Mouse (Mus musculus) MEL (cell line): ENCODE results near the gene Tprg. TPM values are rescaled to one million over a fixed set of nuclear protein-coding genes. Genes with fewer than 3 reads are reported as not detected.
A peak's percentile ranks its signal among the peaks of the same experiment; 100 is the strongest.

Experiments
- DNase-seq: peaks from one replicate; pipeline ENCODE4 v3.0.0; 2011; ENCODE audit warnings: low read depth, low spot score
- H3K27ac ChIP-seq: 2 replicates; pipeline ENCODE4 v1.5.1; 2012; ENCODE audit warnings: low read depth, mild to moderate bottlenecking, control low read depth, low read length, moderate library complexity; ENCODE audit not compliant: control insufficient read depth
- H3K27me3 ChIP-seq, 2 experiments: fragments of 150-350 bp in 1 of 2; sonication (generic) in 1 of 2; 2 replicates each; pipeline ENCODE4 v1.6.1; 2012; ENCODE audit warnings: low read length in 2 of 2, mild to moderate bottlenecking in 2 of 2, improper control_type of control experiment in 1 of 2, moderate library complexity in 1 of 2; ENCODE audit not compliant: insufficient read depth in 2 of 2, control insufficient read depth in 1 of 2
- H3K36me3 ChIP-seq, 2 experiments: 2 replicates each; pipeline ENCODE4 v1.6.1; 2012 to 2014; ENCODE audit warnings: low read length in 2 of 2, improper control_type of control experiment in 1 of 2, inconsistent platforms in 1 of 2, mild to moderate bottlenecking in 1 of 2; ENCODE audit not compliant: insufficient read depth in 2 of 2, control insufficient read depth in 1 of 2
- H3K4me1 ChIP-seq, 2 experiments: fragments of 150-350 bp in 1 of 2; sonication (generic) in 1 of 2; 2 replicates each; pipeline ENCODE4 v1.6.1; 2012; ENCODE audit warnings: low read length in 2 of 2, improper control_type of control experiment in 1 of 2, mild to moderate bottlenecking in 1 of 2; ENCODE audit not compliant: insufficient read depth in 2 of 2, control insufficient read depth in 1 of 2
- H3K4me3 ChIP-seq, 2 experiments: fragments of 150-350 bp in 1 of 2; sonication (generic) in 1 of 2; 2 replicates each; pipeline ENCODE4 v1.5.1; 2012; ENCODE audit warnings: low read depth in 2 of 2, low read length in 2 of 2, mild to moderate bottlenecking in 2 of 2, moderate library complexity in 2 of 2, control low read depth in 1 of 2, improper control_type of control experiment in 1 of 2; ENCODE audit not compliant: control insufficient read depth in 1 of 2, insufficient read depth in 1 of 2
- H3K79me2 ChIP-seq: 2 replicates; pipeline ENCODE4 v1.6.1; 2012; ENCODE audit warnings: mild to moderate bottlenecking, low read length, moderate library complexity; ENCODE audit not compliant: control insufficient read depth, poor library complexity, insufficient read depth
- H3K9ac ChIP-seq: 2 replicates; pipeline ENCODE4 v1.6.1; 2012; ENCODE audit warnings: low read depth, mild to moderate bottlenecking, control low read depth, low read length, moderate library complexity; ENCODE audit not compliant: control insufficient read depth, poor library complexity, severe bottlenecking
- H3K9me3 ChIP-seq: fragments of 150-350 bp; sonication (generic); replicated peaks from 2 replicates; pipeline ENCODE4 v1.6.1; 2012; ENCODE audit warnings: mild to moderate bottlenecking, low read length, improper control_type of control experiment, moderate library complexity; ENCODE audit not compliant: insufficient read depth
- CTCF ChIP-seq, 3 experiments: IDR thresholded peaks in 2 of 3; conservative IDR thresholded peaks in 1 of 3; 2 replicates each; pipeline ENCODE4 v1.5.1; 2011 to 2012; ENCODE audit warnings: low read length in 3 of 3, low read depth in 2 of 3, mild to moderate bottlenecking in 2 of 3, improper control_type of control experiment in 1 of 3, inconsistent platforms in 1 of 3, mixed read lengths in 1 of 3, moderate library complexity in 1 of 3; ENCODE audit not compliant: control insufficient read depth in 1 of 3, insufficient read depth in 1 of 3, poor library complexity in 1 of 3, severe bottlenecking in 1 of 3
- E2F4 ChIP-seq: IDR thresholded peaks from 2 replicates; pipeline ENCODE4 v1.6.1; 2011; ENCODE audit warnings: low read depth, low read length, improper control_type of control experiment, borderline replicate concordance
- ETS1 ChIP-seq: IDR thresholded peaks from 2 replicates; pipeline ENCODE4 v1.6.1; 2012; ENCODE audit warnings: low read depth, mild to moderate bottlenecking, inconsistent platforms, low read length, improper control_type of control experiment, moderate library complexity
- GABPA ChIP-seq: IDR thresholded peaks from 2 replicates; pipeline ENCODE4 v1.6.1; 2012; ENCODE audit warnings: low read depth, mild to moderate bottlenecking, inconsistent platforms, low read length, improper control_type of control experiment, moderate library complexity
- HCFC1 ChIP-seq: IDR thresholded peaks from 2 replicates; pipeline ENCODE4 v1.6.1; 2012; ENCODE audit warnings: low read depth, mild to moderate bottlenecking, inconsistent platforms, low read length, improper control_type of control experiment, moderate library complexity
- MAFK ChIP-seq: IDR thresholded peaks from 2 replicates; pipeline ENCODE4 v1.6.1; 2011; ENCODE audit warnings: low read depth, mild to moderate bottlenecking, low read length, improper control_type of control experiment, borderline replicate concordance
- MXI1 ChIP-seq: IDR thresholded peaks from 2 replicates; pipeline ENCODE4 v1.6.1; 2011; ENCODE audit warnings: mild to moderate bottlenecking, low read depth, low read length, improper control_type of control experiment
- MYB ChIP-seq: IDR thresholded peaks from 2 replicates; pipeline ENCODE4 v1.6.1; 2011; ENCODE audit warnings: mild to moderate bottlenecking, low read depth, low read length, improper control_type of control experiment
- NELFE ChIP-seq: IDR thresholded peaks from 2 replicates; pipeline ENCODE4 v1.6.1; 2011; ENCODE audit warnings: low read depth, low read length, improper control_type of control experiment
- NRF1 ChIP-seq: IDR thresholded peaks from 2 replicates; pipeline ENCODE4 v1.6.1; 2014; ENCODE audit warnings: low read depth, mild to moderate bottlenecking, inconsistent platforms, low read length, improper control_type of control experiment, moderate library complexity; ENCODE audit not compliant: poor library complexity, insufficient read depth, severe bottlenecking
- POLR2AphosphoS2 ChIP-seq: IDR thresholded peaks from 2 replicates; pipeline ENCODE4 v1.6.1; 2011; ENCODE audit warnings: low read length, improper control_type of control experiment
- POLR2AphosphoS5 ChIP-seq: IDR thresholded peaks from 2 replicates; pipeline ENCODE4 v1.6.1; 2012; ENCODE audit warnings: low read depth, borderline replicate concordance, mild to moderate bottlenecking, inconsistent platforms, low read length, moderate library complexity, mixed read lengths
- RAD21 ChIP-seq: IDR thresholded peaks from 2 replicates; pipeline ENCODE4 v1.6.1; 2011; ENCODE audit warnings: mild to moderate bottlenecking, low read depth, low read length, improper control_type of control experiment
- RCOR1 ChIP-seq: IDR thresholded peaks from 2 replicates; pipeline ENCODE4 v1.6.1; 2012; ENCODE audit warnings: low read depth, mild to moderate bottlenecking, inconsistent platforms, low read length, improper control_type of control experiment
- SIN3A ChIP-seq: IDR thresholded peaks from 2 replicates; pipeline ENCODE4 v1.6.1; 2012; ENCODE audit warnings: low read length, improper control_type of control experiment, inconsistent platforms
- SMC3 ChIP-seq: IDR thresholded peaks from 2 replicates; pipeline ENCODE4 v1.6.1; 2011; ENCODE audit warnings: low read depth, low read length, improper control_type of control experiment
- TAL1 ChIP-seq: IDR thresholded peaks from 2 replicates; pipeline ENCODE4 v1.6.1; 2012; ENCODE audit warnings: mild to moderate bottlenecking, inconsistent platforms, low read length, moderate library complexity, mixed read lengths
- TBP ChIP-seq: IDR thresholded peaks from 2 replicates; pipeline ENCODE4 v1.8.0; 2011; ENCODE audit warnings: low read depth, low read length, improper control_type of control experiment
- TCF12 ChIP-seq: IDR thresholded peaks from 2 replicates; pipeline ENCODE4 v1.6.1; 2014; ENCODE audit warnings: low read depth, mild to moderate bottlenecking, inconsistent platforms, low read length, improper control_type of control experiment, moderate library complexity
- UBTF ChIP-seq: IDR thresholded peaks from 2 replicates; pipeline ENCODE4 v1.6.1; 2012; ENCODE audit warnings: low read depth, mild to moderate bottlenecking, inconsistent platforms, low read length, improper control_type of control experiment, moderate library complexity, borderline replicate concordance; ENCODE audit not compliant: insufficient read depth
- USF2 ChIP-seq, 2 experiments: IDR thresholded peaks; 2 replicates each; pipeline ENCODE4 v1.6.1; 2011 to 2012; ENCODE audit warnings: improper control_type of control experiment in 2 of 2, low read length in 2 of 2, borderline replicate concordance in 1 of 2, inconsistent platforms in 1 of 2, low read depth in 1 of 2, mild to moderate bottlenecking in 1 of 2; ENCODE audit not compliant: insufficient read depth in 1 of 2
- ZC3H11A ChIP-seq: IDR thresholded peaks from 2 replicates; pipeline ENCODE4 v1.6.1; 2012; ENCODE audit warnings: low read depth, mild to moderate bottlenecking, inconsistent platforms, low read length, improper control_type of control experiment
- ZKSCAN1 ChIP-seq: IDR thresholded peaks from 2 replicates; pipeline ENCODE4 v1.6.1; 2012; ENCODE audit warnings: low read depth, mild to moderate bottlenecking, inconsistent platforms, low read length, improper control_type of control experiment, moderate library complexity
- ZMIZ1 ChIP-seq: IDR thresholded peaks from 2 replicates; pipeline ENCODE4 v1.6.1; 2012; ENCODE audit warnings: low read depth, mild to moderate bottlenecking, inconsistent platforms, low read length, improper control_type of control experiment, moderate library complexity
- ZNF384 ChIP-seq: IDR thresholded peaks from 2 replicates; pipeline ENCODE4 v1.6.1; 2012; ENCODE audit warnings: low read depth, mild to moderate bottlenecking, inconsistent platforms, low read length, improper control_type of control experiment
- polyA plus RNA-seq, 2 experiments: library from polyadenylated mRNA; stranded (reverse) in 1 of 2; unstranded in 1 of 2; fragments of >175 nt in 1 of 2; fragments of >200 nt in 1 of 2; gene quantifications; 2 replicates each; pipeline versions ENCODE4 v1.2.1 to v1.2.4; 2012; ENCODE audit warnings: low replicate concordance in 2 of 2, low read depth in 1 of 2; ENCODE audit not compliant: insufficient read length in 2 of 2, insufficient read depth in 1 of 2, missing spikeins in 1 of 2
- total RNA-seq: library from RNA; depleted of rRNA; stranded (reverse); fragments of 300-350 nt; gene quantifications from 2 replicates; pipeline ENCODE4 v1.2.3, GENCODE M21; 2012

Tprg gene
- total and polyA plus RNA-seq, 3 experiments, result not detected

DNA sequence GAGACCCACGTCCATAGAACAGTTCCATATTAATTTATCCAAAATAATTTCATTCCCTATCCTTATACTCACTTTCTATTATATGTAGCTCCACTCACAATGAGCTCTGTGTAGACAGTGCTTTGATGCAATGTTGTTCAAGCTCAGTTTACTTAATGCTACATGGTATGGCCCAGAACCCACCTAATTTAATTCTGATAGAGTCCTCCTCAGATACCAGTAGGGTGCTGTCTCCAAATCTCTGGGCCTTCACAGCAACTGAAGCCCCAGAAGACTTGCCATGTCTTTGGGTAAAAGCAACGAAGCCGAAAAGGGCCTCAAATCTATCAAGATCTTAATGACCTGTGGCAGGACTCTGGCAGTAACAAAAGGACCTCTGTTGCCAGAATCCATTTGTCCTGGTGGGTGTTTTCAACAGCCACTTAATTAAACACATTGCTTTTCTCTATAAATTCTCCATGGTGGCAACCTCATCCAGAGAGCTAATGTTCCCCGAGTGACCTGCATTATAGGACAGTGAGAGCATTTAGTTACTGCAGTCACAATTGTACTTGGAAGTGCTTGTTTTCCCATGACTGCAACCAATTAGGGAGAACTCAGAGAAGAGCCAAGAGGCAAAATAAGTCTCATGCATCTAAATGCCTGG lies 48.6 kb downstream of the Tprg start:
- no peaks in the 10 kb centered on the region for H3K27me3 ChIP-seq
- H3K4me1 ChIP-seq, result no peaks in the 10 kb centered on the region
- no peak for TF ChIP-seq ZKSCAN1
- TF ChIP-seq UBTF, result no peak
- no peak for TF ChIP-seq MYB
- no peaks in the 10 kb centered on the region for H3K79me2 ChIP-seq
- H3K9ac ChIP-seq, result no peak overlapping the region
- H3K36me3 ChIP-seq, result no peaks in the 10 kb centered on the region
- H3K9me3 ChIP-seq, result no peaks in the 10 kb centered on the region
- no peak for DNase-seq
- no peak overlapping the region for H3K4me3 ChIP-seq
- H3K27ac ChIP-seq, result no peak overlapping the region

DNA sequence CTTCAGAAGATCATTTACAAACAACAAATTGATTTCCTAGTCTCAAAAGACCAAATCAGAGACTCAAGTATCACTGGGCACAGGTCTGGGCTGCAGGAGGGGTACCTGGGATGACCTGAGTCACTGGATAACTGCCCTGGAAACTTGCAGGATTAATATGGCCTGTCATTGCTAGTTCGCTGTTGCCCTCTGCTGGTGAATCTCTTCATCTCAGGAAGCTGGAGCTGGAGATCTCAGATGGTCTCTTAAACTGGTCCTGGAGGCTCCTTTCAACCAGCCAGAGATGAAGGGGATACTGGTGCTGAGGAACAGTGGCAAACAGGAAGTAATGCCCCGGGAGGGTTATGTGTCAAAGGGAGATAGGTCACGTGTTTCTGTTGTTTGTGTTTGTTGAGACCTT lies 63.0 kb downstream of the Tprg start:
- H3K4me3 ChIP-seq, result no peak overlapping the region
- H3K27ac ChIP-seq, result no peak overlapping the region
- H3K9ac ChIP-seq, result no peak overlapping the region
- no peaks in the 10 kb centered on the region for H3K4me1 ChIP-seq
- no peak for TF ChIP-seq ETS1
- TF ChIP-seq MAFK, result no peak
- no peak for TF ChIP-seq NELFE
- TF ChIP-seq MXI1, result no peak
- peak; percentile 45 for TF ChIP-seq SMC3
- TF ChIP-seq RAD21, result peak; percentile 51
- no peak for TF ChIP-seq USF2 (IDR thresholded peaks at IDR 0.05; ENCODE audit: borderline replicate concordance in 1 of 2, insufficient read depth in 1 of 2, low read depth in 1 of 2, low read length in 2 of 2)
- TF ChIP-seq HCFC1, result no peak
- TF ChIP-seq CTCF (IDR thresholded peaks at IDR 0.05 in 2 of 3, conservative IDR thresholded peaks at IDR 0.05 in 1 of 3; ENCODE audit: control insufficient read depth in 1 of 3, insufficient read depth in 1 of 3, low read depth in 2 of 3, low read length in 3 of 3, poor library complexity in 1 of 3, severe bottlenecking in 1 of 3), result peak in 2 of 3 experiments; percentile 37 to 46; a peak in 5 of 6 replicates
- no peak for TF ChIP-seq RCOR1
- no peak for TF ChIP-seq SIN3A
- TF ChIP-seq ZC3H11A, result 0 out of 2 replicates have a peak, but pooled peaks have one; percentile 13
- no peaks in the 10 kb centered on the region for H3K9me3 ChIP-seq
- peak; percentile 15 for DNase-seq
- no peaks in the 10 kb centered on the region for H3K79me2 ChIP-seq
- no peaks in the 10 kb centered on the region for H3K36me3 ChIP-seq
- H3K27me3 ChIP-seq, result no peaks in the 10 kb centered on the region

DNA sequence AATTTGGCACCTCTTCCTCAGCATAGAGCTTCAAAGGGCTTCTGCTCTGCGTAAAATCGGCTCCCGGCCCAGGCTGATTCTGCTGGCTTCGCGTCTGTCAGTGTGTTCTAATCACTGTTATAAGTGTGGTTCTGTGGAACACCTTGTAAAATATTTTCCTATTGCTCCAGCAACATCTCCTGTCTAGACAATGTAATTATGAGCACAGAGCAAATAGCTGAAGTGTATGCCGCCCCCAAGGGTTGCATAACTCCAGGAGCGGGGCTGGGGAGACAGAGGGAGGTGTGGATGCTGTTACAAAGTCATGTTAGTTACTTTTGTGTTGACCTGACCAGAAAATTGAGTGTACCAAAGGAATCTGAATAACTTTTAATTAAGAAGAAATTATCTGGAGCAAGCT lies 81.2 kb downstream of the Tprg start:
- no peak for DNase-seq
- H3K27ac ChIP-seq, result no peak overlapping the region
- H3K4me1 ChIP-seq, result no peaks in the 10 kb centered on the region
- H3K27me3 ChIP-seq, result no peaks in the 10 kb centered on the region
- H3K4me3 ChIP-seq, result no peak overlapping the region
- no peak overlapping the region for H3K9ac ChIP-seq
- H3K36me3 ChIP-seq, result no peaks in the 10 kb centered on the region
- no peaks in the 10 kb centered on the region for H3K79me2 ChIP-seq
- H3K9me3 ChIP-seq, result no peaks in the 10 kb centered on the region
- no peak for TF ChIP-seq NELFE
- TF ChIP-seq MAFK, result no peak
- TF ChIP-seq TBP, result no peak
- no peak for TF ChIP-seq ZC3H11A
- TF ChIP-seq TAL1, result no peak
- TF ChIP-seq UBTF, result no peak
- no peak for TF ChIP-seq ZNF384
- no peak for TF ChIP-seq ZMIZ1
- no peak for TF ChIP-seq SMC3
- no peak for TF ChIP-seq POLR2AphosphoS5
- no peak for TF ChIP-seq POLR2AphosphoS2
- no peak for TF ChIP-seq E2F4
- no peak for TF ChIP-seq GABPA
- TF ChIP-seq TCF12, result no peak
- TF ChIP-seq NRF1, result no peak
